ENCODE assay signal across 15 mouse cellular contexts in the genomic region with DNA sequence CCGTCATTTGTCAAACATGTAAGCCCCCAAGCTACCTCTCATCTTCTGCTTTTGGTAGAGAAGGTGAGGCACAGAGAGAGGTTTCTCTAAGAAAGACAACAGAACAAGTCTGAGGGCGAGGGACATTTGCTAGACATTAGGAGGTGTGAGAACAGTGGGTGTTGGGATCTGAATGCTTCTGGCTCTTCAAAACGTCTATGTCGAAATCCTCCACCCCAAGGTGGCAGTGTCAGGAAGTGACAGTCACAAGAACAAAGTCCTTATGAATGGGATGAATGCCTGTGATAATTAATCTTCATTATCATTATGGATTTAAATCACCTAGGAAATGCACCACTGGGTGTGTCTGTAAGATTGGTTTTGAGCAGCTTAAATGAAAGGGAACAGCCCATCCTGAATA. TPM values are rescaled to one million over a fixed set of nuclear protein-coding genes. Genes with fewer than 3 reads are reported as not detected.
A peak's percentile ranks its signal among the peaks of the same experiment; 100 is the strongest.
DNase-seq lines count a peak whose midpoint lies in the region; ATAC-seq lines count a peak whose summit lies in the region.
"Had no signal": no experiment of that assay in that cellular context is flagged by ENCODE, and none has a peak within 500 bp of the region (broad histone marks: within the 10 kb centered on the region; RNA-seq: fewer than 3 reads in every experiment).

No protein-coding gene starts in this region.

- 63% methylated on average over 4 of the region's 4 CpGs for WGBS in forebrain, embryonic 13.5 days
- 65% methylated on average over 4 of the region's 4 CpGs for WGBS in forebrain, embryonic 11.5 days
- 60% methylated on average over 4 of the region's 4 CpGs for WGBS in kidney, embryonic 14.5 days

- H3K9me3 ChIP-seq in forebrain, embryonic 13.5 days (replicated peaks) = no peaks in the 10 kb centered on the region
- H3K9me3 ChIP-seq in forebrain, embryonic 11.5 days (ENCODE audit: control insufficient read depth, low read length) = no peaks in the 10 kb centered on the region
- H3K9me3 ChIP-seq in kidney, embryonic 14.5 days (ENCODE audit: control insufficient read depth, low read length) = no peaks in the 10 kb centered on the region
- H3K9me3 ChIP-seq: embryonic facial prominence, embryonic 15.5 days; midbrain, embryonic 10.5 days had no signal

- no peak for DNase-seq in forebrain, embryonic 11.5 days (ENCODE audit: low spot score)
- DNase-seq in layer of hippocampus, adult 8-10 months (ENCODE audit: low spot score in 2 of 2) = peak; percentile 1 to 2
- DNase-seq in layer of hippocampus, adult 18-20 months (ENCODE audit: low spot score in 2 of 2) = no peak
- peak; percentile 40 for DNase-seq in 416B (ENCODE audit: low read depth)
- peak; percentile 3 for DNase-seq in heart, postnatal 4 days
- DNase-seq in left cerebral cortex, postnatal 14 days (ENCODE audit: low spot score in 2 of 2) = no peak
- DNase-seq: kidney, postnatal 10 days; retina, postnatal 1 day had no signal

- no peak overlapping the region for H3K4me2 ChIP-seq in forebrain, embryonic 13.5 days
- H3K4me2 ChIP-seq in forebrain, embryonic 11.5 days (ENCODE audit: low read depth, low read length, severe bottlenecking) = no peak overlapping the region
- no peak overlapping the region for H3K4me2 ChIP-seq in kidney, embryonic 14.5 days (replicated peaks; ENCODE audit: low read depth, low read length)
- H3K4me2 ChIP-seq: embryonic facial prominence, embryonic 15.5 days had no signal

- intact Hi-C loops in left cerebral cortex, postnatal 14 days (cut with DNase I) = no loop called here

- H3K27me3 ChIP-seq in forebrain, embryonic 13.5 days = no peaks in the 10 kb centered on the region
- no peaks in the 10 kb centered on the region for H3K27me3 ChIP-seq in forebrain, embryonic 11.5 days (ENCODE audit: control insufficient read depth, insufficient read depth, low read length)
- no peaks in the 10 kb centered on the region for H3K27me3 ChIP-seq in kidney, embryonic 14.5 days (ENCODE audit: control insufficient read depth, insufficient read depth, low read length)
- H3K27me3 ChIP-seq: embryonic facial prominence, embryonic 15.5 days had no signal

- peaks cover 35% of the 10 kb centered on the region for H3K4me1 ChIP-seq in forebrain, embryonic 13.5 days
- no peaks in the 10 kb centered on the region for H3K4me1 ChIP-seq in forebrain, embryonic 11.5 days (replicated peaks; ENCODE audit: control insufficient read depth, insufficient read depth, low read length)
- H3K4me1 ChIP-seq in kidney, embryonic 14.5 days (ENCODE audit: control insufficient read depth, insufficient read depth, low read length) = peaks cover 9% of the 10 kb centered on the region; the same call in 1 of the 2 replicates

- no peak overlapping the region for H3K27ac ChIP-seq in forebrain, embryonic 13.5 days
- no peak overlapping the region for H3K27ac ChIP-seq in forebrain, embryonic 11.5 days (ENCODE audit: low read depth, low read length)
- H3K27ac ChIP-seq in kidney, embryonic 14.5 days (ENCODE audit: low read depth, low read length) = no peak overlapping the region
- H3K27ac ChIP-seq: liver, embryonic 14.5 days had no signal

- H3K4me3 ChIP-seq in forebrain, embryonic 13.5 days = no peak overlapping the region
- no peak overlapping the region for H3K4me3 ChIP-seq in forebrain, embryonic 11.5 days (ENCODE audit: low read depth, low read length)
- H3K4me3 ChIP-seq in kidney, embryonic 14.5 days (ENCODE audit: low read length) = no peak overlapping the region
- H3K4me3 ChIP-seq: embryonic facial prominence, embryonic 15.5 days; midbrain, embryonic 10.5 days had no signal

- no peak for ATAC-seq in forebrain, embryonic 13.5 days
- ATAC-seq in forebrain, embryonic 11.5 days (replicated peaks; ENCODE audit: low FRiP score) = no peak
- no peak for ATAC-seq in kidney, embryonic 14.5 days (ENCODE audit: low FRiP score, low TSS enrichment)

- no peaks in the 10 kb centered on the region for H3K36me3 ChIP-seq in forebrain, embryonic 13.5 days (ENCODE audit: poor library complexity, severe bottlenecking)
- H3K36me3 ChIP-seq in forebrain, embryonic 11.5 days (ENCODE audit: control insufficient read depth, insufficient read depth, low read length) = no peaks in the 10 kb centered on the region
- no peaks in the 10 kb centered on the region for H3K36me3 ChIP-seq in kidney, embryonic 14.5 days (ENCODE audit: control insufficient read depth, insufficient read depth, low read length)
- H3K36me3 ChIP-seq: embryonic facial prominence, embryonic 15.5 days; midbrain, embryonic 10.5 days had no signal

- peak overlapping the region; percentile 21; the same call in 1 of the 2 replicates for H3K9ac ChIP-seq in forebrain, embryonic 13.5 days
- H3K9ac ChIP-seq in forebrain, embryonic 11.5 days (ENCODE audit: low read length) = no peak overlapping the region
- no peak overlapping the region for H3K9ac ChIP-seq in kidney, embryonic 14.5 days (ENCODE audit: low read depth, low read length)
- H3K9ac ChIP-seq: embryonic facial prominence, embryonic 15.5 days; liver, embryonic 14.5 days had no signal

RNA-seq across cellular contexts. Expression of a gene that starts 11.3 kb away (rescaled TPM):
- polyA plus RNA-seq in forebrain, embryonic 13.5 days (2015; fragmentation: Nextera tagmentation; extraction: Ambion mirVana) = 19.5 and 22.3 TPM in 2 replicates
- 10.4 and 10.5 TPM in 2 replicates for polyA plus RNA-seq in forebrain, embryonic 11.5 days (2014; fragmentation: Nextera tagmentation; extraction: Ambion mirVana)
- total RNA-seq in layer of hippocampus, adult 8-10 months (2022) = 100 to 1,000 TPM in 2 of 4 experiments, 10 to 100 TPM in 2; 97.4 to 114 (median 102) TPM
- total RNA-seq in layer of hippocampus, adult 18-20 months (2021) = 10 to 100 TPM; 92.7 to 93.2 TPM
- 10 to 100 TPM; 83.8 to 88.7 TPM for total RNA-seq in heart, postnatal 4 days (2021)
- total RNA-seq in left cerebral cortex, postnatal 14 days (2021) = 10 to 100 TPM; 81.8 to 82.3 TPM
- polyA plus RNA-seq in kidney, embryonic 14.5 days (2014; fragmentation: Nextera tagmentation; extraction: Ambion mirVana) = 5.7 and 7.1 TPM in 2 replicates

RNA-seq across cellular contexts. Expression of a gene that starts 59.6 kb away (rescaled TPM):
- polyA plus RNA-seq in forebrain, embryonic 13.5 days (2015; fragmentation: Nextera tagmentation; extraction: Ambion mirVana) = 0.38 TPM in 1 of 2 replicates, not detected in the other
- polyA plus RNA-seq in forebrain, embryonic 11.5 days (2014; fragmentation: Nextera tagmentation; extraction: Ambion mirVana) = not detected in 2 replicates
- 1 to 10 TPM in 1 of 4 experiments, under 1 TPM in 3; 0.66 to 1.0 (median 0.91) TPM for total RNA-seq in layer of hippocampus, adult 8-10 months (2022)
- total RNA-seq in layer of hippocampus, adult 18-20 months (2021) = 1 to 10 TPM in 1 of 2 experiments, under 1 TPM in 1; 0.48 to 1.1 TPM
- total RNA-seq in heart, postnatal 4 days (2021) = not detected
- total RNA-seq in left cerebral cortex, postnatal 14 days (2021) = under 1 TPM in 1 of 2 experiments, not detected in 1; 0.49 TPM
- not detected in 2 replicates for polyA plus RNA-seq in kidney, embryonic 14.5 days (2014; fragmentation: Nextera tagmentation; extraction: Ambion mirVana)
- total RNA-seq: MEL had no signal
- polyA plus RNA-seq: midbrain, embryonic 10.5 days; neural tube, embryonic 11.5 days had no signal

Comparison
In these comparisons a context has a peak if more than half of its experiments do, and no peak if none do; other contexts are left out.
1. DNase-seq: peak in layer of hippocampus, adult 8-10 months (2 of 2), 416B (single experiment) and heart, postnatal 4 days (single experiment); none in forebrain, embryonic 11.5 days (single experiment), layer of hippocampus, adult 18-20 months (0 of 2) and left cerebral cortex, postnatal 14 days (0 of 2).